Mouse (Mus musculus) liver, embryonic 13.5 days (tissue): Measurements from ENCODE around the gene Anpep. TPM values are rescaled to one million over a fixed set of nuclear protein-coding genes. Genes with fewer than 3 reads are reported as not detected.
A peak's percentile ranks its signal among the peaks of the same experiment; 100 is the strongest.

Experiments
- ATAC-seq: fragments of 200-750 bp; cut with Nextera tagmentation; 2 replicates; pipeline ENCODE4 v1.8.0; 2017; ENCODE audit warnings: low read depth, mild to moderate bottlenecking, moderate number of reproducible peaks, moderate library complexity
- DNase-seq: peaks from one replicate; pipeline ENCODE4 v3.0.0; 2022
- H3K27ac ChIP-seq: fragments of 300-500 bp; sonication (generic); 2 replicates; pipeline ENCODE4 v1.5.1; 2015; ENCODE audit warnings: moderate library complexity, mild to moderate bottlenecking, inconsistent platforms
- H3K27me3 ChIP-seq: fragments of 300-500 bp; sonication (generic); 2 replicates; pipeline ENCODE4 v1.6.1; 2015; ENCODE audit warnings: mild to moderate bottlenecking, inconsistent platforms
- H3K36me3 ChIP-seq: fragments of 300-500 bp; sonication (generic); 2 replicates; pipeline ENCODE4 v1.6.1; 2015; ENCODE audit warnings: mild to moderate bottlenecking, inconsistent platforms
- H3K4me1 ChIP-seq: fragments of 300-500 bp; sonication (generic); replicated peaks from 2 replicates; pipeline ENCODE4 v1.6.1; 2015; ENCODE audit warnings: inconsistent platforms
- H3K4me2 ChIP-seq: fragments of 300-500 bp; sonication (generic); 2 replicates; pipeline ENCODE4 v1.6.1; 2015; ENCODE audit warnings: inconsistent platforms, mild to moderate bottlenecking, moderate library complexity
- H3K4me3 ChIP-seq: fragments of 300-500 bp; sonication (generic); replicated peaks from 2 replicates; pipeline ENCODE4 v1.5.1; 2015; ENCODE audit warnings: mild to moderate bottlenecking, inconsistent platforms
- H3K9ac ChIP-seq: fragments of 300-500 bp; sonication (generic); 2 replicates; pipeline ENCODE4 v1.6.1; 2015; ENCODE audit warnings: mild to moderate bottlenecking, inconsistent platforms
- H3K9me3 ChIP-seq: fragments of 300-500 bp; sonication (generic); replicated peaks from 2 replicates; pipeline ENCODE4 v1.6.1; 2016; ENCODE audit warnings: inconsistent platforms
- WGBS: fragments of 180-500 bp; shearing (Covaris S2); methylation state at CpG from one replicate; pipeline ENCODE4 v1.1.7; 2015; ENCODE audit not compliant: insufficient replicate concordance; 5-methylcytosine and 5-hydroxymethylcytosine counted together
- polyA plus RNA-seq: library from polyadenylated mRNA; unstranded; fragments of >200 nt; fragmentation: Nextera tagmentation; extraction: Ambion mirVana; gene quantifications from 2 replicates; pipeline ENCODE4 v1.2.1, GENCODE M21; 2015

Anpep gene
- 10.9 and 17.1 TPM in 2 replicates for polyA plus RNA-seq

- no peak within 1 kb of the TSS for H3K4me3 ChIP-seq
- no peaks in the 10 kb centered on the region for H3K9me3 ChIP-seq
- no peak within 1 kb of the TSS for H3K9ac ChIP-seq
- H3K4me1 ChIP-seq = peaks cover 15% of the 10 kb centered on the region; the same call in 1 of the 2 replicates
- H3K4me2 ChIP-seq = no peak within 1 kb of the TSS
- DNase-seq = no peak
- H3K27me3 ChIP-seq = no peaks in the 10 kb centered on the region
- 52% methylated on average over 9 of the region's 9 CpGs for WGBS
- no peak within 1 kb of the TSS for H3K27ac ChIP-seq
- no peaks in the 10 kb centered on the region for H3K36me3 ChIP-seq
- ATAC-seq = no peak
Measured at GRCm38 (mm10) chr7:79860811-79861210, at the start of gene Anpep. Gene Anpep, minus strand, starts transcription at chr7:79861059.

DNA sequence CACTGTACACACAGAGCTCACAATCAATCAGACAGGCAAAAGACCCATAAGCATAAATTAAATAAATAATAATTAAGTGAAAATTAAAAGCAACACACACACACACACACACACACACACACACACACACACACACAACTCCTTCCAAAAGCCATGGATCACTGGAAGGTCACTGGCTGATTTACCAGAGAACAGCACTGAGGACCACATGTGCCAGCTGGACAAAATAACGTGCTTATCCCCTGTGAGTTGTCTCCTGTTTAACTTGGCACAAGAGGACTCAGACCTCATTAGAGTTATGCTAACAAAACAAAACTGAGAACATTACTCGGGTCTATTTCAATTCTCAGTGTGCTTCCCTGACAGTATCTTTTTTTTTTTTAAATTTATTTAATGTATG, 46.5 kb upstream of the Anpep start:
- no peaks in the 10 kb centered on the region for H3K27me3 ChIP-seq
- WGBS = 62% methylated on average over 2 of the region's 2 CpGs
- H3K4me2 ChIP-seq = no peak overlapping the region
- no peak for DNase-seq
- no peaks in the 10 kb centered on the region for H3K9me3 ChIP-seq
- peaks cover 19% of the 10 kb centered on the region for H3K4me1 ChIP-seq
- no peak overlapping the region for H3K4me3 ChIP-seq
- peaks cover 37% of the 10 kb centered on the region for H3K36me3 ChIP-seq
- no peak overlapping the region for H3K27ac ChIP-seq
- H3K9ac ChIP-seq = no peak overlapping the region
- ATAC-seq = no peak

GRCm38 (mm10) chr7:79906914-79907313, 46.1 kb upstream of the Anpep start:
- DNase-seq (no peak), ATAC-seq (no peak)
- Histone ChIP-seq H3K9ac (no peak overlapping the region), H3K4me3 (no peak overlapping the region), H3K4me2 (no peak overlapping the region), H3K4me1 (peaks cover 20% of the 10 kb centered on the region), H3K9me3 (no peaks in the 10 kb centered on the region), H3K36me3 (peaks cover 37% of the 10 kb centered on the region), H3K27ac (no peak overlapping the region), H3K27me3 (no peaks in the 10 kb centered on the region)
- WGBS = 68% methylated on average over 3 of the region's 3 CpGs

DNA sequence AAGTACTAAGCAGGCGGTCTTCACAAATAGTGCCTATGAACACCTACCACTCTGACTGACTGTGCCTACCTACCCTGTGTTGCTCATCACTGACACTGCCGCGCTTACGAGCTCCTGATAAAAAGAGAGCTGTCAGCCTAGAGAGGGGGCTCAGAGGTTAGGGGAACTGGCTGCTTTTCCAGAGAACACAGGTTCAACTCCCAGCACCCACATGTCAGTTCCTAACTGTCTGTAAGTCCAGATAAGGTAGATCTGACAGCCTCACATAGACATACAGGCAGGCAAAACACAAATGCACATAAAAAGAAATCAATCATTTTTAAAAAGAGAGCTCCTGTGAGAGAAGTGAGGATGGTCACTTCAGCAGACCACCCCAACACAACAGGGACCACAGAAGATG, 44.3 kb upstream of the Anpep start:
- no peaks in the 10 kb centered on the region for H3K9me3 ChIP-seq
- no peak overlapping the region for H3K4me3 ChIP-seq
- WGBS = 51% methylated on average over 4 of the region's 4 CpGs
- peak; percentile 29; the same call in 1 of the 2 replicates for ATAC-seq
- no peak overlapping the region for H3K4me2 ChIP-seq
- peaks cover 29% of the 10 kb centered on the region for H3K4me1 ChIP-seq
- H3K36me3 ChIP-seq = peaks cover 36% of the 10 kb centered on the region
- no peak overlapping the region for H3K27ac ChIP-seq
- DNase-seq = no peak
- H3K27me3 ChIP-seq = no peaks in the 10 kb centered on the region
- H3K9ac ChIP-seq = no peak overlapping the region

- Histone ChIP-seq H3K4me3 (no peak overlapping the region), H3K36me3 (peaks cover 22% of the 10 kb centered on the region), H3K27ac (no peak overlapping the region), H3K27me3 (no peaks in the 10 kb centered on the region), H3K9ac (no peak overlapping the region), H3K4me1 (peaks cover 29% of the 10 kb centered on the region), H3K9me3 (no peaks in the 10 kb centered on the region), H3K4me2 (no peak overlapping the region)
- WGBS = 36% methylated on average over 8 of the region's 8 CpGs
- ATAC-seq = peak; percentile 54
- DNase-seq = peak; percentile 14
Measured at GRCm38 (mm10) chr7:79903160-79903792, 42.4 kb upstream of the Anpep start.

- H3K4me1 ChIP-seq = peaks cover 29% of the 10 kb centered on the region
- no peak overlapping the region for H3K4me3 ChIP-seq
- no peak overlapping the region for H3K9ac ChIP-seq
- H3K27ac ChIP-seq = no peak overlapping the region
- H3K36me3 ChIP-seq = peaks cover 13% of the 10 kb centered on the region
- no peaks in the 10 kb centered on the region for H3K27me3 ChIP-seq
- H3K9me3 ChIP-seq = no peaks in the 10 kb centered on the region
- no peak for DNase-seq
- no peak overlapping the region for H3K4me2 ChIP-seq
- peak; percentile 66 for ATAC-seq
- WGBS = 62% methylated on average over 6 of the region's 6 CpGs
Measured at GRCm38 (mm10) chr7:79900753-79901152, 39.9 kb upstream of the Anpep start.

GRCm38 (mm10) chr7:79895225-79895624, 34.4 kb upstream of the Anpep start:
- Histone ChIP-seq H3K27ac (no peak overlapping the region), H3K4me3 (no peak overlapping the region), H3K9ac (no peak overlapping the region), H3K4me2 (no peak overlapping the region), H3K9me3 (no peaks in the 10 kb centered on the region), H3K4me1 (no peaks in the 10 kb centered on the region), H3K27me3 (no peaks in the 10 kb centered on the region), H3K36me3 (peaks cover 8% of the 10 kb centered on the region; the same call in 1 of the 2 replicates)
- DNase-seq (no peak), ATAC-seq (no peak)
- WGBS = 75% methylated on average over 3 of the region's 3 CpGs

GRCm38 (mm10) chr7:79894790-79895189, 33.9 kb upstream of the Anpep start:
- Histone ChIP-seq H3K27ac (no peak overlapping the region), H3K4me3 (no peak overlapping the region), H3K27me3 (no peaks in the 10 kb centered on the region), H3K9ac (no peak overlapping the region), H3K4me2 (no peak overlapping the region), H3K4me1 (no peaks in the 10 kb centered on the region), H3K9me3 (no peaks in the 10 kb centered on the region), H3K36me3 (peaks cover 7% of the 10 kb centered on the region; the same call in 1 of the 2 replicates)
- DNase-seq (no peak), ATAC-seq (no peak)
- 93% methylated on average over 1 of the region's 1 CpGs for WGBS

DNA sequence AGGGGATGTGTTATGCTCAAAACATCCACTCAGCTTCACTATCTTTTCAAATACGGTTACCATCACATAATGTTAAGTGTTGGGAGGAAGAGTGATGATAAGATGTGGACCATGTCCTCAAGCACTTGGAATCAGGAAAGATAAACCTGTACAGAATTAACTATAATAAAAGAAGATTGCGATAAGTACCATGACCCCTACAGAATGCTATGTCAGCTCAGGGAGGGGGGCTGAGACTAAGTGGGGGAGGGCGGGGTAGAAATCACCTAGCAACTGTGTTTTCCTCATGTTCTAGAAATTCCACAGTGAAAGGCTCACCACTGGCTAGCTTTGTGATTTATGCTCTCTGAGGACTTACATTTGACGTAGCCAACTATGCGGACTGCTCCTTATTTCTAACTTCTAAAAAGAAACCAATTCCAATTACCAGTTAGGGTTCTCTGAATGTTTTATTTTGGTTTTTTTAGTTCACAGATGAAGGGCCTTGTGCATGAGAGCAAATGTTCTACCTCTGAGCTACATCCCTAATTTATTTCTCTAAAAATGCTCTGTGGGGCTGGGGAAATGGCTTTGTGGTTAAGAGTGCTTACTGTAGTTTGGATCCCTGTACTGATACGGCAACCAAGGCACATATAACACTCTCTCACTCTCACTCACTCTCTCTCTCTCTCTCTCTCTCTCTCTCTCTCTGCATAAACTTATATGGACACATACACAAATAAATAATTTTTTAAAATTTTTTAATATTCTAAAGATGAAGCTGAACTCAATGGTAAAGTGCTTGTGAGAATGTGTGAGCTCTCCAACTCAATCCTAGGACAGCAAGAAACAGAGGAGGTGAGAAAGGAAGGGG, 31.9 kb upstream of the Anpep start:
- H3K4me3 ChIP-seq = no peak overlapping the region
- H3K27ac ChIP-seq = no peak overlapping the region
- 73% methylated on average over 6 of the region's 6 CpGs for WGBS

DNA sequence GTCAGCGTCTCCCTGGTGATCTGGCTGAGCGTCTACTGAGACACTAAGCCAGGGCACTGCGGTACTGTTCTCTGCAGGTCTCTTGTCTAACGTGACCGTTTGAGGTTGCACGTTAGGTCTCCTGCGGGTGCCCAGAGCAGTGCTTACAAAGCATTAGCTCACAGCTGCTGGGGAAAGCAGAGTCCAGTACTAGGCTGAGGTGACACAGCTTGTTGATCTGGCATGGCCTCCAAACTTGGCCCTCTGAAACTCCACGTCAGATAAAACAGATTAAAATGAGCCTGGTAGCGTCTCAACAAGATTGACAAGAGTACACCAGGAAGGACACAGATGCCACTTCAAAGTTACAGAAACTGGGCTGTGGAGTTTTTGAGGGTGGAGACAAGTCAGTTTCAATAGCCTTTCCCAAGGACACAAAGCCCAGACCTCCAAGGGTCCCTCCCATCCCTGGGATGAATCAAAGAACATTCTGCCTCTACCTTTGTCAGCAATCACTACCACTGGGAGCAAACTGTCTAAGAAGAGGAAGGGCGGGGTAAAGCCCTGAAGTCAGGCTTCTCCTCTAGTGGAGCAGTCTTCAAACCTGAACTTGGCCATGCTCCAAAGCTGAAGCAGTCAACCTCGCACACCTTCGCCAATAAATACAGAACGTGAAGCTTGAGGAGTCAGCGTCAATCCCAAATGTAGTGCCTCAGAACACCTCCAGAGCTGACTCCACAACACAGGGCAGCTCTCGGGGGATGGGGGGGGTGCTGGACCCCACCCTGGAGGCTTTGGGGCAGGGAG, 29.8 kb upstream of the Anpep start:
- Histone ChIP-seq H3K9ac (no peak overlapping the region), H3K9me3 (no peaks in the 10 kb centered on the region), H3K27me3 (no peaks in the 10 kb centered on the region), H3K36me3 (peaks cover 10% of the 10 kb centered on the region; the same call in 1 of the 2 replicates), H3K4me2 (no peak overlapping the region), H3K4me1 (no peaks in the 10 kb centered on the region), H3K27ac (no peak overlapping the region), H3K4me3 (no peak overlapping the region)
- WGBS = 79% methylated on average over 15 of the region's 15 CpGs
- no peak for ATAC-seq
- no peak for DNase-seq

More for the DNA sequence above, 31.9 kb upstream of the Anpep start:
- no peak for DNase-seq
- Histone ChIP-seq H3K9ac (no peak overlapping the region), H3K4me2 (no peak overlapping the region), H3K9me3 (no peaks in the 10 kb centered on the region), H3K4me1 (no peaks in the 10 kb centered on the region), H3K36me3 (peaks cover 10% of the 10 kb centered on the region; the same call in 1 of the 2 replicates), H3K27me3 (no peaks in the 10 kb centered on the region)
- no peak for ATAC-seq

DNA sequence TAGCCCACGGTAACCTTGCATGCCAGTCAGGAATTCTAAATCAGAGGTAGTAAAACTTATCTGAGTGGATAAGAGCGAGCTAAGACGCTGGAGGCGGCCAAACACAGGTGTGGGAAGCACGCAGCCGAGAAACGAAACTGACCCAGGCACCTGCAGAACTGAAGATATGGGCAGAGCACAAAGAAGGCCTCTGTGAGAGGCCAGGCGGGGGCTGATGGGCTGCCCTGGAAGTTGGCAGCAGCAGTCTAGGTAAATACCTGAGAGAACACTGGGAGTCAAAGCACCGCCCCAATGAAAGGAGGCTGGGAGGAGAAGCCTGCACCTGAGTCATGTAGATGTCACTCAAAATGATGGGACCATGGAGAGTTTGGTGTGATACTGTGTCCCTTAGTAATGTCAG, 27.7 kb upstream of the Anpep start:
- Histone ChIP-seq H3K36me3 (0 out of 2 replicates have a peak, but pooled peaks cover 3% of the 10 kb centered on the region), H3K27ac (no peak overlapping the region), H3K4me2 (no peak overlapping the region), H3K9me3 (no peaks in the 10 kb centered on the region), H3K9ac (no peak overlapping the region), H3K27me3 (no peaks in the 10 kb centered on the region), H3K4me3 (no peak overlapping the region), H3K4me1 (no peaks in the 10 kb centered on the region)
- no peak for ATAC-seq
- 82% methylated on average over 9 of the region's 9 CpGs for WGBS
- no peak for DNase-seq
